Mouse (Mus musculus): Measurements from ENCODE around the gene Rrp8.

Rrp8 gene

GRCm38 (mm10) chr7:105703816-105704215 lies 33.4 kb downstream of the Rrp8 start:
- no peak for DNase-seq (ENCODE audit: extremely low spot score)

GRCm38 (mm10) chr7:105703184-105703583 lies 34.0 kb downstream of the Rrp8 start:
- DNase-seq (ENCODE audit: extremely low spot score) = no peak

GRCm38 (mm10) chr7:105690875-105691274 lies 46.3 kb downstream of the Rrp8 start:
- no peak for DNase-seq (ENCODE audit: extremely low spot score)

GRCm38 (mm10) chr7:105685541-105686197 lies 51.5 kb downstream of the Rrp8 start:
- DNase-seq (ENCODE audit: extremely low spot score) = peak; percentile 18
